Mouse (Mus musculus) right cerebral cortex, postnatal 25 days (tissue): ENCODE data around the gene Kcng4.

Experiments used
- DNase-seq: peaks from one replicate; pipeline ENCODE4 v3.0.0; 2022

The Kcng4 gene

DNA sequence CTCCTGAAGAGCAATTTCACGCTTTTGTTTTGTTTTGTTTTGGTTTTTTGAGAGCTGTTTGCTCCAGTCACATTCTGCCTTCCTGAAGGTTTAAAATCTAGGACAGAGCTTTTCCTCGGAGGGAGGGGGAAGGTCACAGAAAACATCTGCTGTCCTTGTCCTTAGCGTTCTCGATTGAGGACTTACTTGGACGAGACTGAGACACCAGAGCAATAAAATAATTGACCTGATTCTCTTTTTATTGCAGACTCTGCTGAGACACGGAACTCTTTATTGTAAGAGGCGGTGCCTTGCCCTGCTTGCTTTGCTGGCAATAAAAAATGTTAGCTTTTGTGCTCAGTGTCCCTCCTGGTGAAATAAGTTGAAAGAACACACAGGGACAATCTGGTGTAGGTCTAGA lies 4.3 kb upstream of the Kcng4 start:
- DNase-seq = no peak

DNA sequence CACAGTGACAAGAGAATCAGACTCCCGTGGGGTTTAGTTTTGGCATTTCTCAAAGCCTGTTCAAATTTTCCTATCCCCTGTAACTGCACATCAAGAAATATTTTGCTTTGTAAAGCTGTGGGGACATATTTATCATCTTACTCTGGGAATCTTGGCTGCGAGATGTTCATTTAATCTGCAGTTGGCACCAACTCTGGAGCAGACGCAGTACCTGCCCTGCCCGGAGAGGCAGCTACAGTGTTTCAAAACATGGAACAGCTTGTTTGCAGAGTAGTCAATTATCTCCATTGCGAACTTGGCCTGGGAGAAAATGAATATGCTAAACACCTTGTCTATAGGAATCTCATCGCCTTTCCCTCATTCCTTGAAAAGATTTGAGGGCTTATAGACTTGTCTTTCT lies 2.8 kb upstream of the Kcng4 start:
- DNase-seq = no peak

DNA sequence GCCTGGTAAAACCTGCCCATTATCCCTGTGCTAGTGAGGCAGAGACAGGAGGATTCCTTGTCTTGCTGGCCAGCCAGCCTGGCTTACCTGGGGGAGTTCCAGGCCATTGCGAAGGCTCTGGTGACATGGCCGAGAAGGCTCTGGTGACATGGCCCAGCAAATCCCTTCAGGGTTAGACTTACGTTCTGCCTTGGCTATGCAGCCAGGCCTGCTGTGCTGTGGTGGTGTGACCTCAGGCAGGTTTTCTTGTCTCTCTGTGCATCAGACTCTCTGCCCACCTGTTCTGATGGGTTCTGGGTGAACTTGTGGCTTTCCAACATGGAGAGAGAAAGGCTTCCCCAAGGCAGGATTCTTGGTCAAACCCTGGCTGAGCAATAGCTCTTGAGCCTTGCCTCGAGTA lies 1.9 kb upstream of the Kcng4 start:
- no peak for DNase-seq

DNA sequence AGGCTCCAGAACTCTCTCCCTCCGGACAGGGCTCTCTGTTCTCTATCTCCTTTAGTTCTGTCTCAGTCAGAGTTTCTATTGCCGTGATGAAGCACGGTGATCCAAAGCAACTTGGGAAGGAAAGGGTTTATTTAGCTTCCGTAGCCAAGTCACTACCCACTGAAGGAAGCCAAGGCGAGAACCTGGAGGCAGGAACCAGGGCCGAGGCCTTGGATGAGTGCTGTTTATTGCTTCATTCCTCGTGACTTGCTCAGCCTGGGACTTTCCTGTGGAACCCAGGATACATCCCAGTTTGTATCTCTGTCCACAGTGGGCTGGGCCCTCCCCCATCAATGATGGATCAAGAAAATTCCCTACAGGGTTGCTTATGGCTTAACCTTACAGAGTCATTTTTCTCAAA lies 1.3 kb upstream of the Kcng4 start:
- no peak for DNase-seq

DNA sequence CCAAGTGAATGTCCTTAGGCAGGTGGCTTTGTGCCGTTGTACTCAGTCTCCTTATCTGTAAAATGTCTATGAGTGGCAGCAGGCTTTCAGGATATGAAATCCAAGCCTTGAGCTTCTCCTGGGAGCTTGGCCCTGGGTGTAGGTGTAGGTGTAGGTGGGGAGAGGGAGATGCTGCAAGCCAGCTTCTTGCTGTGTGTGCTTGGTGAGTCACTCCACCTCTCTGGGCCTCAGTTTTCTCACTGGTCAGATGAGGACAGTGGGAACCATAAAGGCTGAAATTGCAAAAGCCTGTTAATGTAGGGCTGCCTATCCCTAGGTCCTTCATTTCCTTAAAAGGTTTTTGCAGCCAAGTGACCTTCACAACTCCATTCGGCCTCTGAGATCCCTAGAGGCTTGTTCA lies 478 bp upstream of the Kcng4 start:
- no peak for DNase-seq

DNA sequence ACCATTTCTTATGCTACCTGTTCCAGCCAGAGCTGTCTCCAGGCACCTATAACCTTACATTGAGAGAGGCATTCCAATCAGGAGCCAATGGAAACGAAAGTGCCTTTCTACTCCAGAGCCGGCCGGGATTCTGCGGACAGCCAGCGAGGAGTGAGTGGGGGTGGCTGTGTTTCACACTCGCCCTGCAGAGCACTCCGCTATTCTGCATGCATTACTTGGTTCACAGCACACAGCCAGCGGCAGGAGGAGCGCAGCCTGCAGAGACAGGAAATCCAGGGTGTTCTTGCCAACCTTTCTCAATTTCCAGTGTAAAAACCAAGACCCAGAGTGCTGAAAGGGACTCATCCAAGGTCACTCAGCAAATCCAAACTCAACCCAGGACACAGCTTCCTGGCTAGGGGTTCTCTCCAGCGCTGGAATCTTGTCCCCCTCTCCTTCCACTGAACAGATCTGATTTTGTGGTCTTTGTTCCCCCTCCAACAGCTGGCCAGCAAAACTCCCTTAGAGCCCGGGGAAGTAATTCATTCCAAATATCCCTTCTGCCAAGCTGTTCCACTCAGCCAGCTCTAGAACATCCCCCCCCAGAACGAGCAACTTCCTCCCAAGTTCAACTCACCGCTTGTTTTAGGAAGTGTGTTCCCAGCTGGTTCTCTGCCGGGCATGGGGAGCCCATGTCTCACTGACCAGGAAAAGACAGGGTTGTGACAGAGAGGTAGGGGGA lies 704 bp downstream of the Kcng4 start:
- no peak for DNase-seq

DNA sequence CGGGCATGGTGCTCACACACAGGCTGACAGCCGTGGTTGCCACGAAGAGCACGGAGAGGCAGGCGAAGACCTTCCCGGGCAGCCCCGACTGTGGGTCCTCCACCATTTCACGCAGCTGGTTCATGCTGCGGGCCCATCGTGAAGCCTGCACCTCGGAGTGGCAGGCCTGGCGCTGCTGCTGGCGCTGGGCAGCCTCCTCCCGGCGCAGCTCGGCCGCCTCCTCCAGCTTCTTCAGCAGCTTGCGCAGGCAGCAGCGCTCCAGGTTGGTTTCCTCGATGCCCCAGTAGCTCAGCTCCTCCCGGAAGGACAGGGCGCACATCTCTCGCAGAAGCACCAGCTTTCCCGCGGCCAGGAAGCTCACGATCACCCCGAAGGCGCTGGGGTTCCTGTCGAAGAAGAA lies 2.6 kb downstream of the Kcng4 start:
- no peak for DNase-seq

DNA sequence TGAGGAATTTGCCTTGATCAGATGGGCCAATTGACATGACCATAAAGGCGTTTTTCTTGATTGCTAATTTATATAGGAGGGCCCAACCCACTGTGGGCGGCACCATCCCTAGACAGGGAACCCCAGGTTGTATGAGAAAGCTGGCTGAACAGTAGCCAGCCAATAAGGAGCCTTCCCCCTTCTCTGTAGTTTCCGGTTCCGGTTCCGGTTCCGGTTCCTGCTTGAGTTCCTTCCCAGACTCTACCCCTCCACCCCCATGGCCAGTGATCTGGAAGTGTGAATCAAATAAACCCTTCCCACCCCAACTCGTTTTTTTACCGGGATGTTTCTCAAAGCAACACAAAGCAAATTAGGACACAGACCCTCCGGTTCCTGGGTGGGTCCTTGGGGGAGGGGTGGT lies 3.2 kb downstream of the Kcng4 start:
- no peak for DNase-seq

DNA sequence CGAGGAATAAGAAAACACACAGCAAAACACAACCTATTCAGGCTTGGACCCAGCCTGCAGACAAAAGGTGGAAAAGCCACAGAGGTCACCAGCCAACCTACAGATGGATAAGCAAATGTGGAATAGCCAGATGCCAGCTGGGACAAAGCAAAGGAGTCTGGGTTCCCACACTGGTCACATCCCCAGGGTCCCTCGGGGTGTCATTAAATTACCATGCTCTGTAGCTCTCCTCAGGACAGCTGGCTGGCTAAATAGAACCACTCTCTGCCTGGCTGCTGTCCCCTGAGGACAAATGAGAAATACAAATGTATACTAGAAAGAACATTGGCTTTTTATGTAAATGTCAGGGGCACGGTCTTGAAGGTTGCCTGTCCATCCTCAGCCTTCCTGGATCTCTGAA lies 4.6 kb downstream of the Kcng4 start:
- no peak for DNase-seq

DNA sequence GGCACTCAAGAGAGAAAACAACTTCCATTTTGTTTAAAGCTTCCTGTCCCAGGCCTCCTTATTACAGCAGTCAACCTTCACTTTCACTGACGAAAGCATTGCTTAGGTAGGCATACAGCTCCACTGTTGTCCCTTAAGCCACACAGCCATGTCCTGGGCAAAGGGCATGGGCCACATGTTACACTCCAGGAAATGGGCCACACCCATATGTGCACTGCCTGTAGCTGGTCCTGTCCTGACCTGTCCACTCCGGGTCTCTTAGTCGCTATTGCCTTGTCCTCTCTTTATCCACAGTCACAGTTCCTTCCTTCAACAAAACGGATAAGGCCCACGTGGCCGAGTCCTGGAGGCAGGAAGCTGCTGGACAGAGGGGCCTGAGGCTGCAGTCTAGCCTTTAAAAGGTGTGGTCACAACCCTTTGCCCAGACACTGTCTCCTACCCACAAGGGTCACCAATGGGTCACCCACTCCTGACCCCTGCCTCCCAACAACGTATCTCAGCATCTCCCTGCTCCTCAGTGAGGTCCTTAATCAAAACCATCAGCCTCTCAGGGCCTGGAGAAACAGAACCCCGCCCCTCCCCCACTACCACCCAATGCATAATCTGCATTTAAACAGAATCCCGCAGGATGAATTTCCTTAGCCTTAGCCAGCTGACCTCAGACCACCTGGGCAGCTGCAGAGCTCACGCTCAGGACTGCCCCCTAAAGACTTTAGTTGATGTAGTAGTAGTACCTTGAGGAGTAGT lies 7.7 kb downstream of the Kcng4 start:
- no peak for DNase-seq

DNA sequence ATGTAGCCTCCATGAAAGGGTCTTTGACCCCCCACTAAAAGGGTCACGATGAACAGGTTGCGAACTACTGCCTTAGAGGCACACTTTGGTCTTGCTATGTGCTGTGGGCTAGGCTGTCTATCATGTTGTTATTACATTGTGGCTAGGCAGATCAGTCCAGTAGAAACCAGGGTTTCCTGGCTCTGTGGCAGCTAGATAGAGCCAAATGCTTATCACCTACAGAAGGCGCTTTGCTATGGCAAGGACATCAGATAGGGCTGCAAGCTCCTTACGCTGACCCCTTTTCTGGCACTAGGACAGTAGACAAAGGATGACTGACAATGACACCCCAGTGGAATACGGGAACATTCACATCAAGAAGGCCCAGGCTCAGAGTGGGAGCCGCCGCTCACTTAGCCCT lies 8.3 kb downstream of the Kcng4 start:
- DNase-seq = no peak

DNA sequence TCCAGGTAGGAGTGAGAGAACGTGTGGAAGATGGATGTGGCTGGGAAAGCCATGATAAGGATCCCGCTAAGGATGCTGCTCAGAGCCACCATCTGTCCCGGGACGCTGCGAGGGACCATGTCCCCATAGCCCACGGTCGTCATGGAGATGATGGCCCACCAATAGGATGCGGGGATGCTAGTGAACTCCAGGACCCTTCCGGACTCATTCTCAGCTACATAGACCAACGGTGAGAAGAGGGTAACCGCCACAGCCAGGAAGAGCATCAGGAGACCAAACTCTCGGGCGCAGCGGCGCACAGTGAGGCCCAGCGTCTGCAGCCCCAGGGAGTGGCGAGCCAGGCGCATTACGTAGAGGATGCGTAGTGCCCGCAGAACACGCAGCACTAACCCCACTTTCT lies 9.7 kb downstream of the Kcng4 start:
- no peak for DNase-seq

DNA sequence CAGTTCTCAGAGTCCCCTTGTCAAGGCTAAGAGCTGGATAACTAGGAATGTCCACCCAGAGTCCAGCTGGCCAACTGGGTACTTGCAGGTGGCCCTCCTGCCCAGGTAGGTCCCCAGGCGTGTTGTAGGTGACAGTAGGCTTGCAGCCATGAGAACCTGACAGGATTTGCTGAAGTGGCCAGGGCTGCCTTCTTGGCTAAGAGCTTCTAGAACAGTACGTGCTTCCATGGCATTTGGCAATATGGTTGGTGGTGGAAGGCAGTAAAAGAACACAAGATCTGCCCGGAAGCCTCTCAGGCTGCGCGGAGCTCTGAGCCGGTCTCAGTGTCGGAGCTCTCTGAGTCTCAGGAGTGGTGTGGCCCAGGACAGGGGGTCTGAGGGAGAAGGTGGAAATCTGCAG lies 10.6 kb downstream of the Kcng4 start:
- no peak for DNase-seq

DNA sequence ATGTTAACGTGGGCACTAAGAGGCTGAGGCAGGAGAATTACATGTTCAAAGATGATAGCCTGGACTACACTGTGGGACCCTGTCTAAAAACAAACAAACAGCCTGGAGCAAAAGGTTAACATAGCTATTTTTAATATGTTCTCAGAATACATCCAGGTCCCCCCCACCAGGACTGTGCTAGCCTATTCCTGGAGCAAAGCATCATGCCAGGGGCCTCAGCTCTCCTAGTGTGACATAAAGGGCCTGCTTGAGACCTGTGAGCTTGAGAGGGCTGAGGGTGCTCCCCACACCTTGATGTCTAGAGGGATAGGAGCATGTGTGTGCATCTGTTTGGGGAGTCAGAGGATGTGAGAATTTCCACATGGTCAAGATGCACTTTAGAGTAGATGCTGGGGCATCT lies 11.7 kb downstream of the Kcng4 start:
- no peak for DNase-seq

DNA sequence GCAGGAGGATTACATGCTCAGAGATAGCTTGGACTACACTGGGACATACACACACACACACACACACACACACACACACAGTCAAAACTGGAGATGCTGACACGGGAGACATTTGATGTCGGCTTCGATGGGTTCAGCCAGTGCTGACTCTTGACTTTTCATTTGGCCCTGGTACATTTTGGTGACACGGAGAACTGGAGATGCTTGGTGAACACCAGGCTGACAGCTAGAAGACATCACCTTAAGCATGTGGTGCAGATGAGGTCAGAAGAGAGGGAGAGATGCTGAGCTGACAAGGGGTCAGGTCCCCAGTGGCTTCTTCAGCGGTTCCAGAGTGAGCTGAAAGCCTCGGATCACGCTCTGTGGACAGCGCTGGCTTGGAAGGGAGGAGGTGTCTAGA lies 12.4 kb downstream of the Kcng4 start:
- no peak for DNase-seq

DNA sequence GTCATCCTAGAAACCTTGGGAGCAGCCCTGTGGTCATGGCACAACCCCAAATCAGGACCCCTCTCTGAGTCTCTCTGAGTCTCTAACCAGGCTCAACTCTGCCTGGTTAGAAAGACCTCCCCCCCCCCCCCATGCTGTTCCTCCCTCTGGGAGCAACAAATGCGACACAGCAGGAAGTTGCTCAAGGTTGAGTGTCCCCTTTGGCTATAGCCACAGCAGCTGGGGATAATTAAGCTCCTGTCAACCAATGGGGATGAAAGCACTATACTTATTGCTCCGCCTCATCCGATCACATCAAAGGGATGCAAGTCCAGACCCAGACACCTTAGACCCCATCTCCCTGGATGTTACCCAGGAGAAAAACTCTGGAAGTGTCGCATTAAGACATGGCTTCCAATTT lies 12.9 kb downstream of the Kcng4 start:
- no peak for DNase-seq

DNA sequence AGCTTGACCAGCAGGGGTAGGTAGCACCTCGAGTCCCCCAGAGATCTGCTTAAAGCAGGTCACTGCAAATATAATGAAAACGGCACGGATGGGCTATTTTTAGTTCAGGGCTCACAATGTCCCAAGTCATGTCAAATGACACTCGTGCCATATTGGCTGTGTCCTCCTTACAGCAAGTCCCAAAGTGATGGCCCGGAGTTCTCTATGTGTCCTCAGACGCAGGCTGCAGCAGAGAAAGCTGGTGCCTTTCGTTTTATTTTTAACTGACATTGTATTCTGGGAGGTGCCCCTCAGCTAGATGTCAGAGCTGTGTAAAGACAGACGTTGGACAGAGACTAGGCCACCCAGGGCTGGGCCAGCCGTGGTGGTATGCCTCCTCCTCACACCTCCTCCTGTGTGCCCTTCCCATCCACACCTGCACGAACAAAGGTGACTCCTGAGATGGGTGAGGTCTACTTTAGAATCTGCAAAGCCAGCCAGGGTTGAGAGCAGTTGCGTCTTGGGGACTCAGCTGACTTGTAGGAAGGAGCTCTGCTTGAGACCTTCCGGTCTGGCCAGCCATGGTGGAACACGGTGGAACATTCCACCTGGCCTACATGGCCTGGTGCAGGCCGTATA lies 14.5 kb downstream of the Kcng4 start:
- no peak for DNase-seq

DNA sequence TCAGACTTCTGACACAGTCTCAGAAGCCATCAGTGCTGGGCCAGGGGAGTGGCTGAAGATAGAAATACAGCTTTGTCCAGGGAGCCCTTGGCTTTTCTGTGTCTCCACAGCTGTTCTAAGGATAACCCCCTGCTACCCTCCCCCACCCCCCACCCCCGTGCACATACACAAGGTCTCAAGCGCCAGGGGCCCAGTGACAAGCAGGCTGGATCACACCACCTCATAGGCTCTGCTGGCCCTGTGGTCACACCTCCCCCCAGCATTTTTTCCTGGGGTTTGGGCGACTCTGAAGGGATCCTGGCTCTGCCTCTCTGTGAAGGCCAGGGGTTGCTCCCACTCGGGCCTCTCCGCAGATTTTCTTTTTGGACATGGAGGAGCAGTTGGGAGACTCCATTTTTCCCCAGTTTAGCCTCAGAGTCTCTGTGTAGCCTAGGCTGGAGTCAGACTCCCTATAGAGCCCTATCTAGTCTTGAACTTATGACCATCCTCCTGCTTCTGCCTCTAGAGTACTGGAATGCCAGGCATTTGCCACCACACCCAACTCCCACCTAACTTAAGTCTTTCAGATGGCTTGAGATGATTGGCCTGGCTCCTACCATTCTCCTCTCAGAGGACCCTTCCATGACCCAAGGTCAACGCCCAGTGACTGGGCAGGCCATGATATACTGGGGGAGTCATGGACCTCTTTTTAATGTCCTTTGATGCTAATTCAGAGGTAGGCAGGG lies 15.2 kb downstream of the Kcng4 start:
- no peak for DNase-seq

DNA sequence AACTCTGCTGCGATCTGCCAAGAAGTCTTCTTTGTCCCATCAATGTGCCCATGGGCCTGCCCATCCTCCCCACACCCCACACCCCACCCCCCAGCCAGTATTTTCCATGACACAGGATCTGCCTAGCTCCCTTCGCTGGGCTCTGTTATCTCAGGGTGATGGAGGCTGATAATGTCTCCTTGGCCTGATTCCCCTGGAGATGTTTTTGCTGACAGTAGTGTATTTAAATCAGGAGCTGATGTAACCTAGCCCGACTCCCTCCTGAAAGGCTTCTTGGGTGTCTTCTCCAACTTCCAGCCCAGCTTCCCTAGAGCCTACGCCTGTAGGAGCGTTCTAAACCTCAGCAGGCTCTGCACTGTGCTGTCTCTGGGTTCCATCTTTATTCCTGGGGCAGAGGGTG lies 16.6 kb downstream of the Kcng4 start:
- DNase-seq = no peak

DNA sequence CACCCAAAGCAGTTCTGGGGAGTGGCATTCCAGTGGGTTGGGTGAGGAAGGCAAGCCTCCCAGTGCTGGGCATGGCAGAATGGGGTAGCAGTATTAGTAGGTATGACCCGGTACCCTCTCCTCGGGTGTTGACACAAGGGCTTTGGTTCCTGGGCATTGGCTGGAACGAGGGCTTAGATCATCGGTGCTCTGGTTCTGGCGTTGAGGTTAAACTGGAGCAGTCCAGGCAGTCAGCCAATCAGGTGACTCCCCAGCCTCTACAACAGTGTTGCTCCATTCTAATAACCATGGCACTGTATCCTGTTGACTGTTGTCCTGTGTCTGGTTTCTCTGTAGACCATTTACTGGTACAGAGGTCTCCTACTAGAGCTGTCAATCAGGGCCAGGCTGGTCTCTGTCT lies 17.9 kb downstream of the Kcng4 start:
- no peak for DNase-seq

DNA sequence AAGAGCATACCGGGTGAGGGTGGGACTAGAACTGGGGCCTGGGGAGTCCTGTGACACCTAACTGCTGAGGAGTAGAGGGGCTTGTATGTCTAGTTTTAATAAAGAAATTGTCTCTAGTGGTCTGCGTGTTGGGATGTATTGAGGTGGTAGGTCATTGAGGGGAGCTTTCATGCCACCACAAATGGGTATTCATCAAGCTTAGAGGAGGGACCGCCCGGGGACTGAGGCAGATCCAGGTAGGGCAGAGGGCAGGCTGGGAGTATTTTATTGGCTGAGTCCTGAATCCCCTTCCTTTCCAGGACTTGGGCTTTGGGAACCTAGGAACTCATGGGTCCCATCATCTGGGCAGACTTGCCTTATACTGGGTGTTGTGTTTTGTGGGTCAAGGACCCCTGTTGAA lies 18.7 kb downstream of the Kcng4 start:
- no peak for DNase-seq

DNA sequence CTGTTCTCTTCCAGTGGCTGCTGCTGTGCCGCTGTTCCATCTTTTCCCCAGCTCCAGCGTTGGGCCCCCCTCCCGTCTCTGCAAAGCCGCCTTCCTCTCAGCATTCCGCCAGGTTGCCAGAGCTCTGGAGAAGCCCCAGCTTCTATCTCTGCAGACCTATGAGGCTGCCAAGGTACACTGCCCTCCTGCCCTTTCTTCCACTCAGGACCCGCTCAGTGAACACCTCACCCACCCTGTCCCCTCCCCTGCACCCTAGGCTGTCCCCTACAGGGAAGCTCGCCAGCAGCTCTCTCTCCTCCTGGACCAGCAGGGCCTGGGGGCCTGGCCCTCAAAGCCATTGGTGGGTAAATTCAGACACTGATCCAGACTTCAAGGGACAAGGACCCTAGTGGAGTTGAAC lies 19.1 kb downstream of the Kcng4 start:
- DNase-seq = no peak

DNA sequence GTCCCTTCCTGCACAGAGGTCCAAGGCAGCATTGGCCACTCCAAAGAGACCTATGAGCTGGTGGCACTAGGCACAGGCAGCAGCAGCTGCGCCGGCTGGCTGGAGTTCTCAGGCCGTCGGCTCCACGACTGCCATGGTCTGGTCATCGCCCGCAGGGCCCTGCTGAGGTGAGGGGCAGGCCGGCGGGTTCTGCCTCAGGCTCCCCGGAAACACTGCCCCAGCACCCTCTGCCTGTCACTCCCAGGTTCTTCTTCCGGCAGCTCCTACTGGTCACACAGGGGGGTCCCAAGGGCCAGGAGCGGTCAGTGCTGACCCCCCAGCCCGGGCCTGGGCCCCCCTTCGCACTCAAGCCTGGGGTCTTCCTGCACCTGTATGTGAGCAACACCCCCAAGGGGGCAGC lies 20.4 kb downstream of the Kcng4 start:
- DNase-seq = no peak

DNA sequence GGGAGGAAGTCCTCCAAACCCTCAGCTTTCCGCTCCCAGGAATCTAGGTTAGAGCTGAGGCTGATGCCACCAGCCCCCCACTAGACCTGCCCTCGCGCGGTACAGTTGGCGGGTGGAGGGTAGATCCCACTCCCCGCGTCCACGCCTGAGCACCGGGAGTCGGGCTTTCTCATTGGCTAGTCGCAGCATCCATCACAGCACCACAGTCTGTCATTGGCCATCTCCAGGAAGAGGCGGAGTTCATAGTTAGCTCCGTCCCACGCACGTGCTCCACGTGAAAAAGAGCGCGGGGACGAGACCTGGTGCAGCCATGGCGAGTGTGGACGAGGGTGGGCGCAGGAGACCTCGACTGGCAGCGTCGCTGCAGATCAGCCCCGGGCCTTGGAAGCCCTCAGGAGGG lies 23.0 kb downstream of the Kcng4 start, which contains the start of gene Adad2:
TSS of gene Adad2 (plus strand) at position 277 of the 400 bp plus-strand sequence.
- DNase-seq = no peak
